ENCODE assay signal across 8 mouse cellular contexts in the genomic region with DNA sequence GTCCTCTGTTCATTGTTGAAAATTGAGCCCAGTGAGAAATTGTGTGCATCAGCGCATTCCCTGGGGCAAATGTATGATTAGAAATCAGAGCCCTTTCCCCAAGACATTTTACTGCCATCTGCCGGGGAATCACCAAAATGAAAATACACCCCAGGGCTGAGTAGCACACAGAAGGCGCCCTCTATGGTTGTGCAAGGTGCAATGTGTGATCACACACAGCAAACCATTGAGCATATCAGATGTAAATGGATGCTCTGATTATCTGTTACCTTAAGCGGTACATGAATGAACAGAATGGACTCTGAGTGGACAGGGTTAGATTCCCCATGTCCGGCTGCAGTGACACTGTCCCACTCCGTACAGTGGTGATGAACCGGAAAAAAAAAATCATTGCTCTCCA.
DNase-seq lines count a peak whose midpoint lies in the region; ATAC-seq and TF ChIP-seq lines count a peak whose summit lies in the region.

No protein-coding gene starts in this region.

- intact Hi-C loops in heart, postnatal 36 days (cut with DNase I): no loop called here

- H3K27me3 ChIP-seq in neural tube, embryonic 14.5 days (ENCODE audit: control insufficient read depth, insufficient read depth, low read length): no peaks in the 10 kb centered on the region

- no peak overlapping the region for H3K4me3 ChIP-seq in embryonic fibroblast, embryonic 13.5 days (ENCODE audit: insufficient read depth, low read length)
- no peak overlapping the region for H3K4me3 ChIP-seq in neural tube, embryonic 14.5 days (ENCODE audit: low read depth, low read length)

- peak; percentile 7 for DNase-seq in heart, postnatal 4 days
- DNase-seq in heart, postnatal 36 days: no peak
- DNase-seq in R1 (ENCODE audit: low read depth, low spot score): peak; percentile 9
- peak; percentile 15 to 25 for DNase-seq in kidney, postnatal 4 days

- TF ChIP-seq CTCF in embryonic fibroblast, embryonic 13.5 days (IDR thresholded peaks at IDR 0.05; ENCODE audit: borderline replicate concordance, insufficient read depth, low read length): 0 out of 2 replicates have a peak, but pooled peaks have one; percentile 26

- no peak overlapping the region for H3K27ac ChIP-seq in embryonic fibroblast, embryonic 13.5 days (ENCODE audit: insufficient read depth, low read length)
- no peak overlapping the region for H3K27ac ChIP-seq in neural tube, embryonic 14.5 days (ENCODE audit: low read depth, low read length)

- H3K36me3 ChIP-seq in neural tube, embryonic 14.5 days (ENCODE audit: control insufficient read depth, insufficient read depth, low read length): no peaks in the 10 kb centered on the region

- H3K4me1 ChIP-seq in embryonic fibroblast, embryonic 13.5 days (ENCODE audit: control insufficient read depth, insufficient read depth, low read length): no peaks in the 10 kb centered on the region
- H3K4me1 ChIP-seq in neural tube, embryonic 14.5 days (ENCODE audit: control insufficient read depth, insufficient read depth, low read length): no peaks in the 10 kb centered on the region

- H3K9ac ChIP-seq in neural tube, embryonic 14.5 days (replicated peaks; ENCODE audit: low read depth, low read length): no peak overlapping the region

- TF ChIP-seq POLR2A in embryonic fibroblast, embryonic 13.5 days (IDR thresholded peaks at IDR 0.05; ENCODE audit: low read depth, low read length): no peak

- ATAC-seq in neural tube, embryonic 14.5 days (ENCODE audit: low read depth): peak; percentile 51; the same call in 1 of the 2 replicates
- ATAC-seq in erythroblast, adult 5-6 weeks (replicated peaks; ENCODE audit: low FRiP score, poor library complexity, severe bottlenecking): no peak
- no peak for ATAC-seq in monocyte, adult 5-6 weeks (replicated peaks; ENCODE audit: insufficient number of reproducible peaks, low FRiP score, low TSS enrichment, poor library complexity, severe bottlenecking)

- 78% methylated on average over 7 of the region's 7 CpGs for WGBS in neural tube, embryonic 14.5 days

- no peak overlapping the region for H3K4me2 ChIP-seq in neural tube, embryonic 14.5 days (ENCODE audit: low read depth, low read length)

- no peaks in the 10 kb centered on the region for H3K9me3 ChIP-seq in neural tube, embryonic 14.5 days (ENCODE audit: control insufficient read depth, low read length)

Comparison
In these comparisons a context has a peak if more than half of its experiments do, and no peak if none do; other contexts are left out.
1. DNase-seq: peak in heart, postnatal 4 days (single experiment), R1 (single experiment) and kidney, postnatal 4 days (2 of 2); none in heart, postnatal 36 days (0 of 2).